In genomic region chr4:33208881-33209841, GRCm38 (mm10) we compare ENCODE assay signal across 8 mouse cellular contexts. TPM values are rescaled to one million over a fixed set of nuclear protein-coding genes. Genes with fewer than 3 reads are reported as not detected.
DNase-seq lines count a peak whose midpoint lies in the region; ATAC-seq and TF ChIP-seq lines count a peak whose summit lies in the region.

TSS of gene Srsf12 (plus strand) at chr4:33208991.

- H3K27me3 ChIP-seq in heart, postnatal 0 days (ENCODE audit: control insufficient read depth, insufficient read depth, low read length): no peaks in the 10 kb centered on the region
- H3K27me3 ChIP-seq in lung, postnatal 0 days (replicated peaks; ENCODE audit: insufficient read depth, low read length): no peaks in the 10 kb centered on the region

- no peak for TF ChIP-seq EP300 in heart, postnatal 0 days (IDR thresholded peaks at IDR 0.05; ENCODE audit: low read depth)
- no peak for TF ChIP-seq EP300 in lung, postnatal 0 days (IDR thresholded peaks at IDR 0.05)

- peak within 1 kb of the TSS; percentile 99 for H3K4me2 ChIP-seq in heart, postnatal 0 days (ENCODE audit: low read depth, low read length)
- H3K4me2 ChIP-seq in lung, postnatal 0 days (replicated peaks; ENCODE audit: low read depth, low read length): peak within 1 kb of the TSS; percentile 98

- peak; percentile 4 for DNase-seq in ovary, postnatal 10 days (ENCODE audit: low spot score)
- DNase-seq in ovary, adult 18-20 months (ENCODE audit: low spot score): no peak
- DNase-seq in heart, postnatal 0 days (ENCODE audit: low spot score): no peak
- peak; percentile 48 to 67 for DNase-seq in layer of hippocampus, postnatal 10 days (ENCODE audit: low spot score in 2 of 2)
- peak; percentile 8 for DNase-seq in lung, postnatal 0 days (ENCODE audit: low spot score)
- DNase-seq in retina, embryonic 14.5 days (ENCODE audit: low spot score): peak; percentile 64
- DNase-seq in urinary bladder, adult 2 months (ENCODE audit: low spot score): no peak

- TF ChIP-seq CTCF in heart, postnatal 0 days (IDR thresholded peaks at IDR 0.05; ENCODE audit: low read depth): no peak
- no peak for TF ChIP-seq CTCF in lung, postnatal 0 days (IDR thresholded peaks at IDR 0.05)

- H3K27ac ChIP-seq in heart, postnatal 0 days (ENCODE audit: low read depth): no peak within 1 kb of the TSS
- no peak within 1 kb of the TSS for H3K27ac ChIP-seq in lung, postnatal 0 days (ENCODE audit: low read length)

- peaks cover 7% of the 10 kb centered on the region for H3K4me1 ChIP-seq in heart, postnatal 0 days (ENCODE audit: control insufficient read depth, insufficient read depth)
- H3K4me1 ChIP-seq in lung, postnatal 0 days (ENCODE audit: insufficient read depth, low read depth, low read length): no peaks in the 10 kb centered on the region

- peak within 1 kb of the TSS; percentile 53 for H3K4me3 ChIP-seq in heart, postnatal 0 days (ENCODE audit: low read depth, low read length)
- H3K4me3 ChIP-seq in lung, postnatal 0 days (ENCODE audit: low read depth, low read length): peak within 1 kb of the TSS; percentile 47

- H3K9ac ChIP-seq in heart, postnatal 0 days (replicated peaks; ENCODE audit: low read depth, low read length): peak within 1 kb of the TSS; percentile 43
- H3K9ac ChIP-seq in lung, postnatal 0 days (replicated peaks; ENCODE audit: low read depth): peak within 1 kb of the TSS; percentile 46; the same call in 1 of the 2 replicates

- no peaks in the 10 kb centered on the region for H3K36me3 ChIP-seq in heart, postnatal 0 days (replicated peaks; ENCODE audit: control insufficient read depth, insufficient read depth, low read length)
- H3K36me3 ChIP-seq in lung, postnatal 0 days (ENCODE audit: insufficient read depth, low read length): no peaks in the 10 kb centered on the region

- H3K9me3 ChIP-seq in heart, postnatal 0 days (replicated peaks; ENCODE audit: control insufficient read depth, low read length): peaks cover 9% of the 10 kb centered on the region; the same call in 1 of the 2 replicates
- no peaks in the 10 kb centered on the region for H3K9me3 ChIP-seq in lung, postnatal 0 days (ENCODE audit: low read length)

- peak; percentile 75 for ATAC-seq in common myeloid progenitor, adult 5-6 weeks (replicated peaks; ENCODE audit: low read depth, poor library complexity, severe bottlenecking)
- 0 out of 2 replicates have a peak, but pooled peaks have one; percentile 27 for ATAC-seq in heart, postnatal 0 days (ENCODE audit: insufficient read depth, low read depth)
- peak; percentile 60 for ATAC-seq in lung, postnatal 0 days

- WGBS in heart, postnatal 0 days: 3% methylated on average over 60 of the region's 65 CpGs
- 2% methylated on average over 47 of the region's 65 CpGs for WGBS in lung, postnatal 0 days

RNA-seq across cellular contexts. Expression of gene Srsf12, which starts in this region (rescaled TPM):
- 0.68 TPM in 1 of 2 replicates, not detected in the other for total RNA-seq in common myeloid progenitor, adult 5-6 weeks (2017)
- total RNA-seq in heart, postnatal 0 days (2014; rRNA removed; ENCODE audit: low replicate concordance): 0.19 TPM in 1 of 2 replicates, not detected in the other
- 0.38 and 0.48 TPM in 2 replicates for polyA plus RNA-seq in heart, postnatal 0 days (2015; fragmentation: Nextera tagmentation; extraction: Ambion mirVana)
- 10 to 100 TPM; 38.3 to 39.8 TPM for total RNA-seq in layer of hippocampus, postnatal 10 days (2021)
- 0.16 and 0.31 TPM in 2 replicates for polyA plus RNA-seq in lung, postnatal 0 days (2015; fragmentation: Nextera tagmentation; extraction: Ambion mirVana)
- 0.04 and 0.18 TPM in 2 replicates for polyA plus RNA-seq in urinary bladder, adult 2 months (2012; rRNA removed)

Comparison
In these comparisons a context has a peak if more than half of its experiments do, and no peak if none do; other contexts are left out.
1. RNA of gene Srsf12 (total RNA-seq): 38.3 to 39.8 TPM in layer of hippocampus, postnatal 10 days; 0.68 TPM in common myeloid progenitor, adult 5-6 weeks and 0.19 TPM in heart, postnatal 0 days; every median in the first group is over 10 times any median in the second.
2. DNase-seq: peak in ovary, postnatal 10 days (single experiment), layer of hippocampus, postnatal 10 days (2 of 2) and retina, embryonic 14.5 days (single experiment); none in ovary, adult 18-20 months (single experiment), heart, postnatal 0 days (single experiment) and urinary bladder, adult 2 months (single experiment).
3. Peak in ATAC-seq in common myeloid progenitor, adult 5-6 weeks; RNA of the gene not detected or under 1 TPM.
4. Peak in ATAC-seq, H3K4me3 ChIP-seq, H3K9ac ChIP-seq and H3K4me2 ChIP-seq in heart, postnatal 0 days; RNA of the gene not detected or under 1 TPM.
5. Peak in DNase-seq, ATAC-seq, H3K4me3 ChIP-seq, H3K9ac ChIP-seq and H3K4me2 ChIP-seq in lung, postnatal 0 days; RNA of the gene not detected or under 1 TPM.
6. Peak in every context shown above with its lines, with median percentiles within 50 percentile points of each other: ATAC-seq.